Mouse (Mus musculus) liver, embryonic 11.5 days (tissue): ENCODE measurements around the gene Agrp. TPM values are rescaled to one million over a fixed set of nuclear protein-coding genes. Genes with fewer than 3 reads are reported as not detected.

Source experiments
- ATAC-seq: fragments of 200-750 bp; cut with Nextera tagmentation; replicated peaks from 2 replicates; pipeline ENCODE4 v1.8.0; 2017; ENCODE audit warnings: moderate number of reproducible peaks, mild to moderate bottlenecking, moderate TSS enrichment, moderate library complexity; ENCODE audit not compliant: low FRiP score
- DNase-seq: peaks from one replicate; pipeline ENCODE4 v3.0.0-alpha.2; 2017; ENCODE audit warnings: low spot score
- H3K27ac ChIP-seq: fragments of 300-500 bp; sonication (generic); 2 replicates; pipeline ENCODE4 v1.5.1; 2014; ENCODE audit warnings: mild to moderate bottlenecking, low read depth, low read length, control low read depth
- H3K27me3 ChIP-seq: fragments of 300-500 bp; sonication (generic); replicated peaks from 2 replicates; pipeline ENCODE4 v1.6.1; 2014; ENCODE audit warnings: low read length, mixed read lengths; ENCODE audit not compliant: control insufficient read depth, insufficient read depth
- H3K36me3 ChIP-seq: fragments of 300-500 bp; sonication (generic); 2 replicates; pipeline ENCODE4 v1.6.1; 2014; ENCODE audit warnings: mild to moderate bottlenecking, low read length, moderate library complexity, mixed read lengths; ENCODE audit not compliant: control insufficient read depth, insufficient read depth
- H3K4me1 ChIP-seq: fragments of 300-500 bp; sonication (generic); replicated peaks from 2 replicates; pipeline ENCODE4 v1.6.1; 2014; ENCODE audit warnings: low read length, mixed read lengths; ENCODE audit not compliant: control insufficient read depth, insufficient read depth
- H3K4me2 ChIP-seq: fragments of 300-500 bp; sonication (generic); 2 replicates; pipeline ENCODE4 v1.6.1; 2014; ENCODE audit warnings: mild to moderate bottlenecking, control low read depth, moderate library complexity
- H3K4me3 ChIP-seq: fragments of 300-500 bp; sonication (generic); 2 replicates; pipeline ENCODE4 v1.5.1; 2014; ENCODE audit warnings: low read depth, low read length, control low read depth
- H3K9ac ChIP-seq: fragments of 300-500 bp; sonication (generic); 2 replicates; pipeline ENCODE4 v1.6.1; 2014; ENCODE audit warnings: low read depth, low read length, control low read depth
- H3K9me3 ChIP-seq: fragments of 300-500 bp; sonication (generic); 2 replicates; pipeline ENCODE4 v1.6.1; 2016; ENCODE audit warnings: low read length, inconsistent platforms, mixed read lengths; ENCODE audit not compliant: control insufficient read depth
- WGBS: fragments of 180-500 bp; shearing (Covaris S2); extraction: QIAGEN DNeasy Blood & Tissue Kit; methylation state at CpG from one replicate; pipeline ENCODE4 v1.1.7; 2014; 5-methylcytosine and 5-hydroxymethylcytosine counted together
- polyA plus RNA-seq: library from polyadenylated mRNA; unstranded; fragments of >200 nt; fragmentation: Nextera tagmentation; extraction: Ambion mirVana; gene quantifications from 2 replicates; pipeline ENCODE4 v1.2.1, GENCODE M21; 2014

Agrp gene
- polyA plus RNA-seq, 1 experiment from 2014 or later, result not detected

GRCm38 (mm10) chr8:105544544-105545205 lies 92.5 kb downstream of the Agrp start:
- Histone ChIP-seq H3K4me3 (no peak overlapping the region), H3K9ac (no peak overlapping the region), H3K4me1 (peaks cover 42% of the 10 kb centered on the region), H3K9me3 (no peaks in the 10 kb centered on the region), H3K27me3 (no peaks in the 10 kb centered on the region), H3K4me2 (no peak overlapping the region), H3K36me3 (no peaks in the 10 kb centered on the region), H3K27ac (peak overlapping the region; percentile 67; the same call in 1 of the 2 replicates)
- DNase-seq (no peak), ATAC-seq (no peak)
- 56% methylated on average over 7 of the region's 7 CpGs for WGBS

- DNase-seq, result no peak
- peak overlapping the region; percentile 67 for H3K27ac ChIP-seq
- no peaks in the 10 kb centered on the region for H3K9me3 ChIP-seq
- H3K4me2 ChIP-seq, result no peak overlapping the region
- no peak overlapping the region for H3K4me3 ChIP-seq
- no peak for ATAC-seq
- WGBS, result 10% methylated on average over 1 of the region's 1 CpGs
- no peaks in the 10 kb centered on the region; the same call in 1 of the 2 replicates for H3K36me3 ChIP-seq
- H3K4me1 ChIP-seq, result peaks cover 42% of the 10 kb centered on the region
- H3K27me3 ChIP-seq, result no peaks in the 10 kb centered on the region
- 0 out of 2 replicates have a peak overlapping the region, but pooled peaks have one; percentile 25 for H3K9ac ChIP-seq
Measured at GRCm38 (mm10) chr8:105543703-105544102, 93.5 kb downstream of the Agrp start.

GRCm38 (mm10) chr8:105542808-105543207 lies 94.4 kb downstream of the Agrp start:
- Histone ChIP-seq H3K27me3 (no peaks in the 10 kb centered on the region), H3K9me3 (no peaks in the 10 kb centered on the region), H3K27ac (peak overlapping the region; percentile 59), H3K4me2 (peak overlapping the region; percentile 56), H3K4me1 (peaks cover 42% of the 10 kb centered on the region), H3K9ac (no peak overlapping the region), H3K36me3 (peaks cover 5% of the 10 kb centered on the region; the same call in 1 of the 2 replicates), H3K4me3 (no peak overlapping the region)
- ATAC-seq (0 out of 2 replicates have a peak, but pooled peaks have one; percentile 37), DNase-seq (no peak)
- 73% methylated on average over 2 of the region's 2 CpGs for WGBS

- WGBS, result 58% methylated on average over 3 of the region's 3 CpGs
- Histone ChIP-seq H3K27ac (peak overlapping the region; percentile 82), H3K9ac (no peak overlapping the region), H3K9me3 (no peaks in the 10 kb centered on the region), H3K4me3 (no peak overlapping the region), H3K27me3 (no peaks in the 10 kb centered on the region), H3K4me2 (peak overlapping the region; percentile 56), H3K4me1 (peaks cover 42% of the 10 kb centered on the region), H3K36me3 (peaks cover 7% of the 10 kb centered on the region; the same call in 1 of the 2 replicates)
- peak; percentile 83 for ATAC-seq
- no peak for DNase-seq
Measured at GRCm38 (mm10) chr8:105542032-105542656, 95.0 kb downstream of the Agrp start.

- ATAC-seq (no peak), DNase-seq (no peak)
- H3K4me2 ChIP-seq, result no peak overlapping the region
- no peak overlapping the region for H3K4me3 ChIP-seq
- peaks cover 10% of the 10 kb centered on the region; the same call in 1 of the 2 replicates for H3K36me3 ChIP-seq
- H3K9me3 ChIP-seq, result no peaks in the 10 kb centered on the region
- H3K9ac ChIP-seq, result no peak overlapping the region
- H3K27me3 ChIP-seq, result no peaks in the 10 kb centered on the region
- no peak overlapping the region for H3K27ac ChIP-seq
- 92% methylated on average over 4 of the region's 4 CpGs for WGBS
- peaks cover 27% of the 10 kb centered on the region for H3K4me1 ChIP-seq
Measured at GRCm38 (mm10) chr8:105538940-105539339, 98.3 kb downstream of the Agrp start.

GRCm38 (mm10) chr8:105537011-105537677 lies 100.0 kb downstream of the Agrp start:
- no peak overlapping the region for H3K4me2 ChIP-seq
- no peak overlapping the region for H3K4me3 ChIP-seq
- H3K4me1 ChIP-seq, result peaks cover 28% of the 10 kb centered on the region
- H3K27me3 ChIP-seq, result no peaks in the 10 kb centered on the region
- H3K27ac ChIP-seq, result no peak overlapping the region
- no peak for DNase-seq
- no peak overlapping the region for H3K9ac ChIP-seq
- H3K9me3 ChIP-seq, result no peaks in the 10 kb centered on the region
- H3K36me3 ChIP-seq, result peaks cover 10% of the 10 kb centered on the region; the same call in 1 of the 2 replicates
- ATAC-seq, result no peak
- 86% methylated on average over 6 of the region's 6 CpGs for WGBS

GRCm38 (mm10) chr8:105536546-105536945 lies 100.6 kb downstream of the Agrp start:
- ATAC-seq (no peak), DNase-seq (no peak)
- Histone ChIP-seq H3K4me2 (no peak overlapping the region), H3K4me1 (peaks cover 26% of the 10 kb centered on the region), H3K27me3 (no peaks in the 10 kb centered on the region), H3K36me3 (peaks cover 10% of the 10 kb centered on the region; the same call in 1 of the 2 replicates), H3K9ac (no peak overlapping the region), H3K9me3 (no peaks in the 10 kb centered on the region), H3K4me3 (no peak overlapping the region), H3K27ac (no peak overlapping the region)
- 89% methylated on average over 3 of the region's 3 CpGs for WGBS

- Histone ChIP-seq H3K4me2 (no peak overlapping the region; the same call in 1 of the 2 replicates), H3K9me3 (no peaks in the 10 kb centered on the region), H3K36me3 (peaks cover 10% of the 10 kb centered on the region; the same call in 1 of the 2 replicates), H3K4me1 (peaks cover 26% of the 10 kb centered on the region), H3K4me3 (no peak overlapping the region), H3K27ac (peak overlapping the region; percentile 40), H3K9ac (no peak overlapping the region), H3K27me3 (no peaks in the 10 kb centered on the region)
- ATAC-seq (peak; percentile 77), DNase-seq (peak; percentile 70)
- 5% methylated on average over 1 of the region's 1 CpGs for WGBS
Measured at GRCm38 (mm10) chr8:105533892-105534329, 103.3 kb downstream of the Agrp start.
